Mouse (Mus musculus) liver, embryonic 14 days (tissue): ENCODE measurements around the gene Olfr1500. TPM values are rescaled to one million over a fixed set of nuclear protein-coding genes. Genes with fewer than 3 reads are reported as not detected.

Experiments
- polyA plus RNA-seq: library from polyadenylated mRNA; depleted of rRNA; stranded (reverse); fragments of >200 nt; gene quantifications from 2 replicates; pipeline ENCODE4 v1.2.3, GENCODE M21; 2012; rRNA removed

Olfr1500 gene
- not detected in 2 replicates for polyA plus RNA-seq

DNA sequence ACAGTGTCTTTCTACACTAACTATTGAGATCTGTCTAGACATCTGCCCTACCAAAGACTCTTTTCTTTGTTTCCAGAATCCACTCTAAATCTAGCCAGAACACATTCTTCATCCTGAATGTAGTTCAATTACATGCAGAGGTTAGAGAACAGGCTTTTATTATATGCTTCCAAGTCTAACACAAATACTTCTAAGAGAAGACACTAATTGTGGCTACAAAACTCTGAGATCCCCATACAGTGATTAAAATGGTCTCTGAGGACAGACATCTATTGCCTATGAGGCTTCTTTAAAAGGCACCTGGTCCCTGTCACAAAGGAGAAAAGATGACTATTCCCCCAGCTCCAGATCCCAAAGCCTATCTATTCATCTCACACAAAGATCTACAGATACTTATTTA lies at the start of gene Olfr1500:
Gene Olfr1500 (minus strand): TSS at position 101 of the 400 bp plus-strand sequence.

GRCm38 (mm10) chr19:13861495-13861894 lies 31.2 kb upstream of the Olfr1500 start, which contains the start of gene Olfr1502:
Gene Olfr1502, plus strand, starts transcription at chr19:13861795.

GRCm38 (mm10) chr19:13850592-13850991 lies 20.3 kb upstream of the Olfr1500 start, which contains the start of gene Olfr1501:
Gene Olfr1501, minus strand, starts transcription at chr19:13850692.

DNA sequence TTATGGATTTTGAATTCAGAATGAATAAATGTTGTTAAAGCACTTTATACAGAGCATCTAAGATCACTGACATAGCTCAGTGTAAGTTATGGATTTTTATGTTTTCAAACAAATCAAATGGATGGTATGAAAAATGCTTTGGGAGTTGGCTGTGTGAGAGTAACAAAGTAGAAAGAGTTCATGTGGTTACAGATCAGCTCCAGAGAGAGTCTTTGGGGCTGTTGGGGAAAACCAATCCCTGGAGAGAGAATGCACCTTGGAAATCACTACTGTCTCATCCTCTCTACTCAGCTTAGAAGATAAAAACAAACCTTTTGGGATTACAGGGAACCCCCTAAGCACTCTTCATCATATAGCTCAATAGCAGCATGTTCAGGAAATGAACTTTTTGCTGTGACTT lies 10.9 kb downstream of the Olfr1500 start, which contains the start of gene Olfr1499:
Gene Olfr1499 (minus strand): TSS at position 101 of the 400 bp plus-strand sequence.

DNA sequence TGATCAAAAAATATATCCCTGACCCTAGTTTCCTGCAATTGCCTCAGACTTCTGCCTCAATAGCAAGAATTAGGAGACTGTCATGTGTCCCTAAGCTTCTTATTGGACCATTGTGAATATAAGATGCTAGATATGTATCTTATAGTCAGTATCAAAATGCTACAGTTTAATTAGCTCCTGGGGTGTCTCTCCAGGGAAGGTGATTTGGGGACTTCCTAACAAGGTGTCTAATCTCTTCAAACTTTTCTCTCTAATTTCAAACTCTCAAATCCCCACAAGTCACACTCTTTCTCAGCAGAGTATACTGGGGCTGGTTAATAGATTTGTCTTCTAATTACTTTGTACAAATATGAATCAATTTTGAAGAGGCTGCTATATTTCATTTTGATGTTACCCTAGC lies 32.2 kb downstream of the Olfr1500 start, which contains the start of gene Olfr1497:
Gene Olfr1497 (minus strand): TSS at position 101 of the 400 bp plus-strand sequence.

GRCm38 (mm10) chr19:13777578-13777977 lies 52.7 kb downstream of the Olfr1500 start, which contains the start of gene Olfr1496:
Gene Olfr1496, plus strand, starts transcription at chr19:13777878.

Other genes starting within 250 kb of the Olfr1500 start
- gene Olfr1484, start 247.0 kb downstream of the Olfr1500 start, polyA plus RNA-seq, result not detected in 2 replicates
- gene Olfr1487, start 213.1 kb downstream of the Olfr1500 start, polyA plus RNA-seq, result not detected in 2 replicates
- not detected in 2 replicates for gene Olfr1489, start 198.9 kb downstream of the Olfr1500 start, polyA plus RNA-seq
- gene Olfr1490, start 179.4 kb downstream of the Olfr1500 start, polyA plus RNA-seq, result not detected in 2 replicates
- not detected in 2 replicates for gene Olfr1491, start 133.2 kb downstream of the Olfr1500 start, polyA plus RNA-seq
- gene Olfr1493-ps1, start 107.2 kb downstream of the Olfr1500 start, polyA plus RNA-seq, result not detected in 2 replicates
- not detected in 2 replicates for gene Olfr1494, start 90.8 kb downstream of the Olfr1500 start, polyA plus RNA-seq
- gene Olfr1495, start 65.9 kb downstream of the Olfr1500 start, polyA plus RNA-seq, result not detected in 2 replicates
- gene Olfr1496, start 52.6 kb downstream of the Olfr1500 start, polyA plus RNA-seq, result not detected in 2 replicates
- gene Olfr1497, start 32.3 kb downstream of the Olfr1500 start, polyA plus RNA-seq, result not detected in 2 replicates
- not detected in 2 replicates for gene Olfr1499, start 11.0 kb downstream of the Olfr1500 start, polyA plus RNA-seq
- not detected in 2 replicates for gene Olfr1501, start 20.2 kb upstream of the Olfr1500 start, polyA plus RNA-seq
- gene Olfr1502, start 31.3 kb upstream of the Olfr1500 start, polyA plus RNA-seq, result not detected in 2 replicates
- gene Olfr1504, start 67.4 kb upstream of the Olfr1500 start, polyA plus RNA-seq, result not detected in 2 replicates
- not detected in 2 replicates for gene Olfr1505, start 83.0 kb upstream of the Olfr1500 start, polyA plus RNA-seq